Mouse (Mus musculus) G1E-ER4 (cell line): ENCODE results near the gene Nup54. TPM values are rescaled to one million over a fixed set of nuclear protein-coding genes. Genes with fewer than 3 reads are reported as not detected.

ENCODE experiments used
- GATA1 ChIP-seq: IDR thresholded peaks from one replicate; pipeline ENCODE4 v1.8.0; 2012; ENCODE audit warnings: low read length, inconsistent platforms
- polyA plus RNA-seq: library from polyadenylated mRNA; stranded (reverse); fragments of >175 nt; gene quantifications from 2 replicates; pipeline ENCODE4 v1.2.3, GENCODE M21; 2012

Gene Nup54
- polyA plus RNA-seq, 1 experiment, result 20.2 TPM

DNA sequence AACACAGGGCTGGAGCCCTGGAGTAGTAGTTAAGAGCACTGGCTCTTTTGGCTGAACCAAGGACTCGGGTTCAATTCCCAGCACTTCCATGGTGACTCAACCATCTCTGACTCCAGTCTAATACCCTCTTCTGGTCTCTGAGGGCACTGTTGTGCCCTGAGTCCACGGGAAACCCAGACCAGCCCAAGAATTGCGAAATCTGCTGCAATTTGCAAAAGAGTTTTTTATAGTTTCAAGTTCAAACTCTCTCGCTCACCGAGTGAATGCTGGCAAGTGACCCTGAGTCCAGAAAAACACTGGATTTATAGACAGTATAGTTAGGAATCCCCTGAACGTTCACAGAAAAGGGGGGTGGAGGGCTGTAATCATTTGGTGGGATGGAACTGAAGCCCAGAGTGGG lies 64.6 kb downstream of the Nup54 start:
- no peak for TF ChIP-seq GATA1

- TF ChIP-seq GATA1, result no peak
Measured at GRCm38 (mm10) chr5:92369151-92369994, 65.6 kb downstream of the Nup54 start.

DNA sequence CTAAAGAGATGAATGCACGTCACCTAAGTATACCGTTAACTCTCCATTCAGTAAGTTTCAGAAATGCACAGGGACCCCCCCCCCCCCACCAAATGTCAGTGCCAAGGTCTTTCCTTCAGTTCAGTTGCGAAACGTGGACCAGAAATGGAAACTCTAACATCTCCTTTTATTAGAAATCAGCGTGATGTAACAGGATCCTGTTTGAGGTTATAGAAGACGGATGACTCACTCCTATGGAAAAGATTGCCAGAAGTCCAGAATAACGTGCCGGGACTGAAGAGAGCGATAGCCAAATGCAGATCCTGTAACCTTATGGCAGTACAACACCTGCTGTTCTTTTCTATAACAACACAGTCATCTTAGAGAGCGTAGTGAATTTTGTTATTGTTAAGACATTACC lies 66.6 kb downstream of the Nup54 start:
- no peak for TF ChIP-seq GATA1

- no peak for TF ChIP-seq GATA1
Measured at GRCm38 (mm10) chr5:92366565-92366964, 68.5 kb downstream of the Nup54 start.

Other genes starting within 250 kb of the Nup54 start
- not detected in 2 replicates for gene U90926, start 219.8 kb downstream of the Nup54 start, polyA plus RNA-seq
- gene Ppef2, start 178.9 kb downstream of the Nup54 start, polyA plus RNA-seq, result 0.03 TPM in 1 of 2 replicates, not detected in the other
- 5.0 and 5.2 TPM in 2 replicates for gene Naaa, start 157.0 kb downstream of the Nup54 start, polyA plus RNA-seq
- gene Sdad1, start 124.7 kb downstream of the Nup54 start, polyA plus RNA-seq, result 57.1 and 76.7 TPM in 2 replicates
- not detected in 2 replicates for gene Cxcl9, start 107.1 kb downstream of the Nup54 start, polyA plus RNA-seq
- gene Art3, start 103.4 kb downstream of the Nup54 start, polyA plus RNA-seq, result not detected in 2 replicates
- not detected in 2 replicates for gene Cxcl10, start 86.3 kb downstream of the Nup54 start, polyA plus RNA-seq
- 9.4 and 11.2 TPM in 2 replicates for gene Scarb2, start 71.6 kb upstream of the Nup54 start, polyA plus RNA-seq
- gene Fam47e, start 119.8 kb upstream of the Nup54 start, polyA plus RNA-seq, result not detected in 2 replicates
- gene Stbd1, start 167.8 kb upstream of the Nup54 start, polyA plus RNA-seq, result not detected in 2 replicates
- gene Ccdc158, start 240.1 kb upstream of the Nup54 start, polyA plus RNA-seq, result not detected in 2 replicates
- not detected in 2 replicates for gene Shroom3, start 248.2 kb upstream of the Nup54 start, polyA plus RNA-seq